Mouse (Mus musculus) forebrain, embryonic 13.5 days (tissue): ENCODE results near the gene Wdr90. TPM values are rescaled to one million over a fixed set of nuclear protein-coding genes. Genes with fewer than 3 reads are reported as not detected.
A peak's percentile ranks its signal among the peaks of the same experiment; 100 is the strongest.
"Not testable (repeated sequence)": the region's sequence is repeated elsewhere in the genome, so short reads cannot be mapped to it uniquely, and the experiment has no call there.

Experiments
- ATAC-seq: fragments of 200-750 bp; cut with Nextera tagmentation; 2 replicates; pipeline ENCODE4 v1.8.0; 2017
- H3K27ac ChIP-seq: fragments of 300-500 bp; sonication (generic); 2 replicates; pipeline ENCODE4 v1.5.1; 2015; ENCODE audit warnings: inconsistent platforms, mild to moderate bottlenecking, moderate library complexity
- H3K27me3 ChIP-seq: fragments of 300-500 bp; sonication (generic); 2 replicates; pipeline ENCODE4 v1.6.1; 2015; ENCODE audit warnings: mild to moderate bottlenecking, inconsistent platforms
- H3K36me3 ChIP-seq: fragments of 300-500 bp; sonication (generic); 2 replicates; pipeline ENCODE4 v1.6.1; 2015; ENCODE audit warnings: mild to moderate bottlenecking, inconsistent platforms; ENCODE audit not compliant: poor library complexity, severe bottlenecking
- H3K4me1 ChIP-seq: fragments of 300-500 bp; sonication (generic); 2 replicates; pipeline ENCODE4 v1.6.1; 2015; ENCODE audit warnings: inconsistent platforms
- H3K4me2 ChIP-seq: fragments of 300-500 bp; sonication (generic); 2 replicates; pipeline ENCODE4 v1.6.1; 2015; ENCODE audit warnings: inconsistent platforms, mild to moderate bottlenecking, moderate library complexity
- H3K4me3 ChIP-seq: fragments of 300-500 bp; sonication (generic); 2 replicates; pipeline ENCODE4 v1.5.1; 2015; ENCODE audit warnings: mild to moderate bottlenecking, inconsistent platforms
- H3K9ac ChIP-seq: fragments of 300-500 bp; sonication (generic); 2 replicates; pipeline ENCODE4 v1.6.1; 2015; ENCODE audit warnings: mild to moderate bottlenecking, inconsistent platforms
- H3K9me3 ChIP-seq: fragments of 300-500 bp; sonication (generic); replicated peaks from 2 replicates; pipeline ENCODE4 v1.6.1; 2016; ENCODE audit warnings: inconsistent platforms
- WGBS: fragments of 180-500 bp; shearing (Covaris S2); methylation state at CpG from one replicate; pipeline ENCODE4 v1.1.7; 2015; 5-methylcytosine and 5-hydroxymethylcytosine counted together
- microRNA-seq: library from miRNA; unstranded; fragments of <30 nt; microRNA quantifications from one replicate; pipeline ENCODE4, GENCODE M21; 2016
- polyA plus RNA-seq: library from polyadenylated mRNA; unstranded; fragments of >200 nt; fragmentation: Nextera tagmentation; extraction: Ambion mirVana; gene quantifications from 2 replicates; pipeline ENCODE4 v1.2.1, GENCODE M21; 2015

The Wdr90 gene
- polyA plus RNA-seq, 1 experiment from 2014 or later: 24.9 TPM

- not testable (repeated sequence) for H3K4me3 ChIP-seq, H3K27me3 ChIP-seq, H3K4me2 ChIP-seq, H3K9ac ChIP-seq, ATAC-seq, H3K9me3 ChIP-seq, H3K36me3 ChIP-seq, H3K27ac ChIP-seq
- H3K4me1 ChIP-seq: peaks cover 46% of the 10 kb centered on the region
- WGBS: 38% methylated on average over 2 of the region's 2 CpGs
These were observed 53.8 kb downstream of the Wdr90 start for GRCm38 (mm10) chr17:25807452-25807851.

GRCm38 (mm10) chr17:25806507-25806906 lies 54.8 kb downstream of the Wdr90 start:
- H3K9me3 ChIP-seq: no peaks in the 10 kb centered on the region
- H3K4me3 ChIP-seq: no peak overlapping the region
- H3K9ac ChIP-seq: no peak overlapping the region
- ATAC-seq: no peak
- H3K27me3 ChIP-seq: no peaks in the 10 kb centered on the region
- H3K4me2 ChIP-seq: no peak overlapping the region
- 91% methylated on average over 4 of the region's 4 CpGs for WGBS
- no peak overlapping the region for H3K27ac ChIP-seq
- H3K4me1 ChIP-seq: peaks cover 52% of the 10 kb centered on the region
- H3K36me3 ChIP-seq: no peaks in the 10 kb centered on the region

- 9% methylated on average over 10 of the region's 10 CpGs for WGBS
These were observed 58.3 kb downstream of the Wdr90 start for GRCm38 (mm10) chr17:25802825-25803517.

GRCm38 (mm10) chr17:25801029-25801428 lies 60.3 kb downstream of the Wdr90 start:
- H3K36me3 ChIP-seq: no peaks in the 10 kb centered on the region
- no peak overlapping the region for H3K27ac ChIP-seq
- H3K9ac ChIP-seq: no peak overlapping the region
- ATAC-seq: 0 out of 2 replicates have a peak, but pooled peaks have one; percentile 6
- peaks cover 40% of the 10 kb centered on the region for H3K4me1 ChIP-seq
- no peak overlapping the region for H3K4me3 ChIP-seq
- H3K27me3 ChIP-seq: no peaks in the 10 kb centered on the region
- 8% methylated on average over 6 of the region's 6 CpGs for WGBS
- H3K4me2 ChIP-seq: no peak overlapping the region
- H3K9me3 ChIP-seq: no peaks in the 10 kb centered on the region

More at GRCm38 (mm10) chr17:25802825-25803517, 58.3 kb downstream of the Wdr90 start:
- H3K27ac ChIP-seq: peak overlapping the region; percentile 91
- no peaks in the 10 kb centered on the region for H3K36me3 ChIP-seq
- peak overlapping the region; percentile 57 for H3K9ac ChIP-seq
- H3K27me3 ChIP-seq: no peaks in the 10 kb centered on the region
- H3K4me3 ChIP-seq: peak overlapping the region; percentile 14; the same call in 1 of the 2 replicates
- ATAC-seq: peak; percentile 93
- no peaks in the 10 kb centered on the region for H3K9me3 ChIP-seq
- H3K4me2 ChIP-seq: peak overlapping the region; percentile 42
- H3K4me1 ChIP-seq: peaks cover 26% of the 10 kb centered on the region

- Histone ChIP-seq H3K27ac (peak within 1 kb of the TSS; percentile 68), H3K4me1 (peaks cover 55% of the 10 kb centered on the region), H3K9me3 (no peaks in the 10 kb centered on the region), H3K9ac (peak within 1 kb of the TSS; percentile 75), H3K4me2 (peak within 1 kb of the TSS; percentile 94), H3K36me3 (no peaks in the 10 kb centered on the region), H3K27me3 (no peaks in the 10 kb centered on the region), H3K4me3 (peak within 1 kb of the TSS; percentile 74)
- WGBS: 1% methylated on average over 32 of the region's 35 CpGs
- peak; percentile 67 for ATAC-seq
These were observed 64.3 kb downstream of the Wdr90 start, which contains the start of gene Metrn for GRCm38 (mm10) chr17:25796951-25797369. TSS of gene Metrn (minus strand) at chr17:25797136.

GRCm38 (mm10) chr17:25796211-25796771 lies 65.0 kb downstream of the Wdr90 start:
- ATAC-seq: no peak
- Histone ChIP-seq H3K4me2 (peak overlapping the region; percentile 94), H3K9ac (peak overlapping the region; percentile 75), H3K4me3 (peak overlapping the region; percentile 74), H3K4me1 (peaks cover 61% of the 10 kb centered on the region), H3K27me3 (no peaks in the 10 kb centered on the region), H3K27ac (peak overlapping the region; percentile 68), H3K36me3 (no peaks in the 10 kb centered on the region), H3K9me3 (no peaks in the 10 kb centered on the region)
- 1% methylated on average over 37 of the region's 37 CpGs for WGBS

GRCm38 (mm10) chr17:25795609-25796092 lies 65.7 kb downstream of the Wdr90 start, which contains the start of gene AC134908.4:
TSS of gene AC134908.4 (minus strand) at chr17:25795659.
- peak within 1 kb of the TSS; percentile 94 for H3K4me2 ChIP-seq
- H3K27ac ChIP-seq: peak within 1 kb of the TSS; percentile 94
- H3K27me3 ChIP-seq: no peaks in the 10 kb centered on the region
- peak within 1 kb of the TSS; percentile 74 for H3K4me3 ChIP-seq
- ATAC-seq: no peak
- H3K9ac ChIP-seq: peak within 1 kb of the TSS; percentile 75
- 0 out of 2 replicates have a peak, but pooled peaks cover under 1% of the 10 kb centered on the region for H3K36me3 ChIP-seq
- peaks cover 67% of the 10 kb centered on the region for H3K4me1 ChIP-seq
- H3K9me3 ChIP-seq: no peaks in the 10 kb centered on the region
- 5% methylated on average over 6 of the region's 6 CpGs for WGBS

GRCm38 (mm10) chr17:25794998-25795397 lies 66.3 kb downstream of the Wdr90 start:
- Histone ChIP-seq H3K9me3 (no peaks in the 10 kb centered on the region), H3K9ac (peak overlapping the region; percentile 75), H3K4me3 (peak overlapping the region; percentile 74), H3K27ac (peak overlapping the region; percentile 94), H3K27me3 (no peaks in the 10 kb centered on the region), H3K36me3 (0 out of 2 replicates have a peak, but pooled peaks cover 5% of the 10 kb centered on the region), H3K4me1 (peaks cover 70% of the 10 kb centered on the region), H3K4me2 (peak overlapping the region; percentile 94)
- ATAC-seq: no peak
- 50% methylated on average over 17 of the region's 17 CpGs for WGBS

Small RNAs within 50 kb of the gene (microRNA-seq; reads per million reads assigned to microRNA genes)
- gene Mir3082: not detected

Other genes starting within 250 kb of the Wdr90 start
- 0.61 TPM in 1 of 2 replicates, not detected in the other for gene Gng13, start 144.3 kb downstream of the Wdr90 start, polyA plus RNA-seq
- gene Chtf18, start 134.1 kb downstream of the Wdr90 start, polyA plus RNA-seq: 24.6 and 30.1 TPM in 2 replicates
- 22.3 and 24.7 TPM in 2 replicates for gene Rpusd1, start 133.8 kb downstream of the Wdr90 start, polyA plus RNA-seq
- not detected in 2 replicates for gene Mslnl, start 125.5 kb downstream of the Wdr90 start, polyA plus RNA-seq
- 0.18 TPM in 1 of 2 replicates, not detected in the other for gene Msln, start 107.1 kb downstream of the Wdr90 start, polyA plus RNA-seq
- 26.4 and 27.3 TPM in 2 replicates for gene Narfl, start 87.7 kb downstream of the Wdr90 start, polyA plus RNA-seq
- gene Haghl, start 75.8 kb downstream of the Wdr90 start, polyA plus RNA-seq: 108 and 127 TPM in 2 replicates
- gene Ccdc78, start 74.9 kb downstream of the Wdr90 start, polyA plus RNA-seq: 0.21 and 0.23 TPM in 2 replicates
- 75.5 and 84.8 TPM in 2 replicates for gene Fam173a, start 68.6 kb downstream of the Wdr90 start, polyA plus RNA-seq
- gene AC134908.4, start 65.8 kb downstream of the Wdr90 start, polyA plus RNA-seq: 1.8 TPM in 1 of 2 replicates, not detected in the other
- gene Metrn, start 64.4 kb downstream of the Wdr90 start, polyA plus RNA-seq: 43.7 and 53.7 TPM in 2 replicates
- 22.7 and 25.2 TPM in 2 replicates for gene Fbxl16, start 52.4 kb downstream of the Wdr90 start, polyA plus RNA-seq
- gene Wdr24, start 37.9 kb downstream of the Wdr90 start, polyA plus RNA-seq: 27.7 and 30.0 TPM in 2 replicates
- 64.6 and 69.8 TPM in 2 replicates for gene Jmjd8, start 32.6 kb downstream of the Wdr90 start, polyA plus RNA-seq
- 303 and 330 TPM in 2 replicates for gene Stub1, start 28.1 kb downstream of the Wdr90 start, polyA plus RNA-seq
- gene Rhbdl1, start 24.2 kb downstream of the Wdr90 start, polyA plus RNA-seq: 9.7 and 11.2 TPM in 2 replicates
- gene Gm20683, start 19.7 kb downstream of the Wdr90 start, polyA plus RNA-seq: 5.9 and 7.1 TPM in 2 replicates
- gene Rhot2, start 16.6 kb downstream of the Wdr90 start, polyA plus RNA-seq: 16.2 and 17.6 TPM in 2 replicates
- 12.9 and 13.6 TPM in 2 replicates for gene Mcrip2, start 7.3 kb upstream of the Wdr90 start, polyA plus RNA-seq
- 62.5 and 67.1 TPM in 2 replicates for gene Mettl26, start 13.6 kb upstream of the Wdr90 start, polyA plus RNA-seq
- 0.76 and 0.77 TPM in 2 replicates for gene Wfikkn1, start 19.4 kb upstream of the Wdr90 start, polyA plus RNA-seq
- 39.5 and 45.9 TPM in 2 replicates for gene Rab40c, start 58.2 kb upstream of the Wdr90 start, polyA plus RNA-seq
- 45.0 and 54.5 TPM in 2 replicates for gene Pigq, start 83.4 kb upstream of the Wdr90 start, polyA plus RNA-seq
- not detected in 2 replicates for gene Nhlrc4, start 83.5 kb upstream of the Wdr90 start, polyA plus RNA-seq
- gene A930017K11Rik, start 91.1 kb upstream of the Wdr90 start, polyA plus RNA-seq: not detected in 2 replicates
- 16.6 and 17.1 TPM in 2 replicates for gene Capn15, start 124.3 kb upstream of the Wdr90 start, polyA plus RNA-seq
- 22.7 and 24.4 TPM in 2 replicates for gene Rab11fip3, start 208.1 kb upstream of the Wdr90 start, polyA plus RNA-seq
- 25.8 and 25.9 TPM in 2 replicates for gene Decr2, start 228.8 kb upstream of the Wdr90 start, polyA plus RNA-seq
- gene Nme4, start 234.1 kb upstream of the Wdr90 start, polyA plus RNA-seq: 53.0 and 55.8 TPM in 2 replicates